Mouse (Mus musculus) embryonic fibroblast, embryonic 13.5 days (primary cell): ENCODE data around the gene Crhr2. TPM values are rescaled to one million over a fixed set of nuclear protein-coding genes. Genes with fewer than 3 reads are reported as not detected.

Experiments used
- H3K27ac ChIP-seq: 2 replicates; pipeline ENCODE4 v1.5.1; 2012; ENCODE audit warnings: low read length, control low read depth, inconsistent platforms; ENCODE audit not compliant: insufficient read depth
- H3K4me1 ChIP-seq: 2 replicates; pipeline ENCODE4 v1.6.1; 2011; ENCODE audit warnings: low read length; ENCODE audit not compliant: control insufficient read depth, insufficient read depth
- H3K4me3 ChIP-seq: 2 replicates; pipeline ENCODE4 v1.5.1; 2011; ENCODE audit warnings: mild to moderate bottlenecking, control low read depth, low read length; ENCODE audit not compliant: insufficient read depth
- CTCF ChIP-seq: IDR thresholded peaks from 2 replicates; pipeline ENCODE4 v1.5.1; 2011; ENCODE audit warnings: mild to moderate bottlenecking, control low read depth, low read length, moderate library complexity, borderline replicate concordance; ENCODE audit not compliant: insufficient read depth
- POLR2A ChIP-seq: IDR thresholded peaks from 2 replicates; pipeline ENCODE4 v1.6.1; 2011; ENCODE audit warnings: low read depth, mild to moderate bottlenecking, control low read depth, low read length, moderate library complexity
- polyA plus RNA-seq: library from polyadenylated mRNA; stranded (reverse); fragments of >200 nt; gene quantifications from 2 replicates; pipeline ENCODE4 v1.2.4, GENCODE M21; 2011; ENCODE audit warnings: low read depth; ENCODE audit not compliant: missing spikeins, insufficient read length

Gene Crhr2
- polyA plus RNA-seq, 1 experiment: not detected

- TF ChIP-seq CTCF: no peak
- TF ChIP-seq POLR2A: no peak
- H3K27ac ChIP-seq: no peak overlapping the region
- H3K4me1 ChIP-seq: no peaks in the 10 kb centered on the region
- H3K4me3 ChIP-seq: no peak overlapping the region
These were observed 45.5 kb downstream of the Crhr2 start for GRCm38 (mm10) chr6:55087355-55087754.

GRCm38 (mm10) chr6:55082261-55083051 is 50.4 kb downstream of the Crhr2 start:
- no peak overlapping the region for H3K4me3 ChIP-seq
- no peaks in the 10 kb centered on the region for H3K4me1 ChIP-seq
- no peak overlapping the region for H3K27ac ChIP-seq
- no peak for TF ChIP-seq CTCF
- TF ChIP-seq POLR2A: no peak

- H3K27ac ChIP-seq: no peak overlapping the region
- H3K4me1 ChIP-seq: no peaks in the 10 kb centered on the region
- TF ChIP-seq POLR2A (no peak), CTCF (no peak)
- H3K4me3 ChIP-seq: no peak overlapping the region
These were observed 51.4 kb downstream of the Crhr2 start for GRCm38 (mm10) chr6:55081379-55081778.

- Histone ChIP-seq H3K4me1 (no peaks in the 10 kb centered on the region), H3K27ac (no peak overlapping the region), H3K4me3 (no peak overlapping the region)
- no peak for TF ChIP-seq CTCF
- no peak for TF ChIP-seq POLR2A
These were observed 56.1 kb downstream of the Crhr2 start for GRCm38 (mm10) chr6:55076561-55077255.

GRCm38 (mm10) chr6:55065903-55066302 is 66.9 kb downstream of the Crhr2 start:
- Histone ChIP-seq H3K4me3 (no peak overlapping the region), H3K4me1 (no peaks in the 10 kb centered on the region), H3K27ac (no peak overlapping the region)
- TF ChIP-seq POLR2A: no peak
- TF ChIP-seq CTCF: no peak

- Histone ChIP-seq H3K4me1 (no peaks in the 10 kb centered on the region), H3K27ac (no peak overlapping the region), H3K4me3 (no peak overlapping the region)
- TF ChIP-seq CTCF (no peak), POLR2A (no peak)
These were observed 68.4 kb downstream of the Crhr2 start for GRCm38 (mm10) chr6:55064477-55064827.

- TF ChIP-seq CTCF (no peak), POLR2A (no peak)
- Histone ChIP-seq H3K4me3 (no peak overlapping the region), H3K27ac (no peak overlapping the region), H3K4me1 (no peaks in the 10 kb centered on the region)
These were observed 68.9 kb downstream of the Crhr2 start for GRCm38 (mm10) chr6:55063793-55064476.

- TF ChIP-seq CTCF (no peak), POLR2A (no peak)
- no peak overlapping the region for H3K27ac ChIP-seq
- no peaks in the 10 kb centered on the region for H3K4me1 ChIP-seq
- no peak overlapping the region for H3K4me3 ChIP-seq
These were observed 70.6 kb downstream of the Crhr2 start for GRCm38 (mm10) chr6:55062200-55062599.

- TF ChIP-seq POLR2A (no peak), CTCF (no peak)
- Histone ChIP-seq H3K4me1 (no peaks in the 10 kb centered on the region), H3K4me3 (no peak overlapping the region), H3K27ac (no peak overlapping the region)
These were observed 71.5 kb downstream of the Crhr2 start for GRCm38 (mm10) chr6:55061328-55061727.
